In genomic region chr10:12826760-12827281, GRCm38 (mm10) we compare ENCODE assay signal across 9 mouse cellular contexts. TPM values are rescaled to one million over a fixed set of nuclear protein-coding genes. Genes with fewer than 3 reads are reported as not detected.
DNase-seq lines count a peak whose midpoint lies in the region; TF ChIP-seq lines count a peak whose summit lies in the region.
"Had no signal": no experiment of that assay in that cellular context is flagged by ENCODE, and none has a peak within 500 bp of the region (broad histone marks: within the 10 kb centered on the region; RNA-seq: fewer than 3 reads in every experiment).

No protein-coding gene starts in this region.

- no peak for TF ChIP-seq CTCF in layer of hippocampus, adult 2 months (conservative IDR thresholded peaks at IDR 0.05)

- peak; percentile 58 for DNase-seq in embryo, embryonic 10 days (ENCODE audit: low spot score)
- DNase-seq in embryo, embryonic 10.5 days (ENCODE audit: low spot score), result no peak
- peak; percentile 19 for DNase-seq in right cerebral cortex, postnatal 25 days
- no peak for DNase-seq in right cerebral cortex, postnatal 10 days (ENCODE audit: low spot score in 2 of 2)
- peak; percentile 28 to 29 for DNase-seq in layer of hippocampus, adult 2 months (ENCODE audit: low spot score in 2 of 2)
- DNase-seq in lung, postnatal 36 days, result peak; percentile 60
- DNase-seq in thymus, postnatal 4 days, result no peak
- DNase-seq in natural killer cell, adult 2 months (ENCODE audit: low spot score in 2 of 2), result no peak

- H3K4me3 ChIP-seq in layer of hippocampus, adult 2 months, result no peak overlapping the region

- peak overlapping the region; percentile 53; the same call in 1 of the 2 replicates for H3K27ac ChIP-seq in layer of hippocampus, adult 2 months
- H3K27ac ChIP-seq: macrophage had no signal

RNA-seq across cellular contexts. Expression of gene Utrn, which starts 42.3 kb away (rescaled TPM):
- 10 to 100 TPM; 33.7 to 39.8 TPM for total RNA-seq in layer of hippocampus, adult 2 months (2021)

Comparison
In these comparisons a context has a peak if more than half of its experiments do, and no peak if none do; other contexts are left out.
1. DNase-seq: peak in embryo, embryonic 10 days (single experiment), right cerebral cortex, postnatal 25 days (single experiment), layer of hippocampus, adult 2 months (2 of 2) and lung, postnatal 36 days (single experiment); none in embryo, embryonic 10.5 days (single experiment), right cerebral cortex, postnatal 10 days (0 of 2), thymus, postnatal 4 days (single experiment) and natural killer cell, adult 2 months (0 of 2).